In the genomic region with DNA sequence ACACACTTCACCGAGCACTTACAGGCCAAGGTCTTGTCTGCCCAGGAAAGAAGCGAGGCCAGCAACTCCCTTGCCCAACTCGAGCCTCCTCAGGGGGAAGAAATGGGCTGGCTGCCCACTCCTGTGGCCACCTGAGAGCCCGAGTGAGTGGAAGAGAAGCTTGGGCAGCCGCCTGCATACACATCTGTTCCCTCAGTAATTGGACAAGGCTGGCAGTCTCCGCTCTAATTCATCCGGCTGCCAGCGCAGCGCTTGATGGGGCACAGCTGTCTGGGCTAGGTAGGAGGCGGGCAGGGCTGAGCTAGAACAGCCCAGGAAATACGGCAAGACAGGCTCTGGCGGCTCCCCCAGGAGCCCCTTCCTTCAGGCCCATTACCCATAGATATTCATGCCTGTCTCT, we compare ENCODE assay signal across 10 mouse cellular contexts.
DNase-seq lines count a peak whose midpoint lies in the region; ATAC-seq lines count a peak whose summit lies in the region.
"Had no signal": no experiment of that assay in that cellular context is flagged by ENCODE, and none has a peak within 500 bp of the region (broad histone marks: within the 10 kb centered on the region; RNA-seq: fewer than 3 reads in every experiment).

No protein-coding gene starts in this region.

- H3K27ac ChIP-seq in heart, embryonic 12.5 days (ENCODE audit: poor library complexity, severe bottlenecking): no peak overlapping the region

- no peak overlapping the region for H3K9ac ChIP-seq in heart, embryonic 12.5 days

- no peak overlapping the region for H3K4me3 ChIP-seq in heart, embryonic 12.5 days

- peak; percentile 22 for DNase-seq in heart, adult 8-10 months (ENCODE audit: low spot score)
- DNase-seq in brain, adult 2 months (ENCODE audit: low read depth, low spot score): peak; percentile 54
- peak; percentile 72 for DNase-seq in gastrocnemius, postnatal 10 days
- peak; percentile 16 for DNase-seq in lung, postnatal 25 days (ENCODE audit: low spot score)
- DNase-seq in thymus, postnatal 10 days (ENCODE audit: low spot score in 2 of 2): no peak
- no peak for DNase-seq in embryo, embryonic 10.5 days (ENCODE audit: low spot score)
- DNase-seq: cerebellum, adult 11 months had no signal

- peaks cover 82% of the 10 kb centered on the region for H3K36me3 ChIP-seq in heart, embryonic 12.5 days

- no peaks in the 10 kb centered on the region for H3K9me3 ChIP-seq in heart, embryonic 12.5 days (replicated peaks)
- H3K9me3 ChIP-seq: G1E had no signal

- no peak for ATAC-seq in heart, embryonic 12.5 days (ENCODE audit: insufficient number of reproducible peaks, low FRiP score)
- ATAC-seq in megakaryocyte progenitor cell, adult 5-6 weeks (replicated peaks; ENCODE audit: poor library complexity): no peak

- H3K4me2 ChIP-seq in heart, embryonic 12.5 days: no peak overlapping the region

- H3K27me3 ChIP-seq in heart, embryonic 12.5 days (replicated peaks): no peaks in the 10 kb centered on the region

- H3K4me1 ChIP-seq in heart, embryonic 12.5 days (replicated peaks): no peaks in the 10 kb centered on the region

- WGBS in heart, embryonic 12.5 days: 86% methylated on average over 12 of the region's 12 CpGs

Comparison
In these comparisons a context has a peak if more than half of its experiments do, and no peak if none do; other contexts are left out.
1. DNase-seq: peak in heart, adult 8-10 months (single experiment), brain, adult 2 months (single experiment), gastrocnemius, postnatal 10 days (single experiment) and lung, postnatal 25 days (single experiment); none in thymus, postnatal 10 days (0 of 2) and embryo, embryonic 10.5 days (single experiment).